Mouse (Mus musculus) urinary bladder, postnatal 14 days (tissue): Measurements from ENCODE around the gene Tnip3.

Source experiments
- DNase-seq: peaks from one replicate; pipeline ENCODE4 v3.0.0; 2021; ENCODE audit warnings: low spot score

Gene Tnip3

DNA sequence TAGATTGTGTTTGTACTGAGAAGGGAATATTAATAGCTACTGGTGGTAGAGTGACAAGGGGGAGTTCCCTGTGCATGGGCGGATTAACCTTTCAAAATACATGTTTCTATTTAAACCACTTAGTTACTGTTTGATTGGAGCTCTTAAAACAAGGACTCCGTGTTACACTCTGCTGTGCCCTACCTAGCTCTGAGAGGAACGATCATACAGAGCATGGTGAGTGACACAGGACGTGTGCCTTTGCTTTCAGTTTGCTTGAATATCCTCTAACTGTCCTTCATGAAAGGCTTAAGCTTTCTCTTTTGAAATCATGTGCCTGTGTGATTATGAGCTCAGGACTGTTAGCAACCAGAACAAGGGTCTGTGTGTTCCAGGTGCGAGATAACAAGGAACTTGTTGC, at the start of gene Tnip3:
Gene Tnip3, plus strand, starts transcription at position 122 of the 400 bp plus-strand sequence.
- DNase-seq, result no peak

DNA sequence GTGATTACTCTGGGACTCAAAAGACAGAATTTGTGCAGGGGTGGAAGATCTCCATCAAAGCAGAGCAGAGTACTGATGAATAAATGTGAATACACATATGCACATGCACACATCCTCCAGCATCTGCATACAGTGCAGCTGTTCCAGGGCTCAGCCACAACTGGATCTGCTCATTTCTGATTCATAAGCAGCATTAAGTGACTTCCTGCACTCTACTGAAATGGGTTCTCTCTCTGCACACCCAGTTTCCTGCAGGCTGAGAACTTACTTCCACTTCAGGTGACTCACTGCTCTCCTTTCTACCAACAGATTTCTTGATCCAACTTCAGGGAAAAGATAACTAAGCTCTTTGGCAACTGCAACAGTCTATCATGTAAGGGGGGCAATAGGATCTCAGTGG, 26.3 kb upstream of the Tnip3 start:
- DNase-seq, result no peak

DNA sequence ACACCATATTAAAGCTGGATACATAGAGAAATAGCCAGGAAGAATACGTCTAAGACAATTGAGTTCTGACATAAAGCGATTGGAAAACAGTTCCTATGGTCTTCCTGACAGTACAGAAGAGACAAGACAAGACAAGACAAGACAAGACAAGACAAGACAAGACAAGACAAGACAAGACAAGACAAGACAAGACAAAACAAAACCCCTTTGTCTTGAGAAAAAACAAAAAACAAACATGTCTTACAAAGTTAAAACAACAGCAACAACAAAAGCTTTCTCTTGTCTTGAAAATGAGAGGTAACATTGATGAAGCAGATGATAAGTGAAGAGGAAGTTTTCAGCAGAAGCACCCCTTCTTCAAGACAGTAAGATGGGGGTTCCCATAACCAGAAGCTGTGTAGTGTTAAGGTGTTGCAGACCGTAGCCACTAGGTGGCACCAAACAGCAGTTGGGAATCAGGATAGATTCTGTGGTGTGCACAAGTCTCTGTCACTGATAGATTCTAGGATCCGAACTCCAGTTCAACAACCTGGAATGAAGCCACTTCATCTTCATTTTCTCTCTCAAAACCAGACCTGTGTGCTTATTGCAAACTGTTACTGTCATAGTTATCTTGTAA, 15.0 kb upstream of the Tnip3 start:
- DNase-seq, result peak; percentile 65

DNA sequence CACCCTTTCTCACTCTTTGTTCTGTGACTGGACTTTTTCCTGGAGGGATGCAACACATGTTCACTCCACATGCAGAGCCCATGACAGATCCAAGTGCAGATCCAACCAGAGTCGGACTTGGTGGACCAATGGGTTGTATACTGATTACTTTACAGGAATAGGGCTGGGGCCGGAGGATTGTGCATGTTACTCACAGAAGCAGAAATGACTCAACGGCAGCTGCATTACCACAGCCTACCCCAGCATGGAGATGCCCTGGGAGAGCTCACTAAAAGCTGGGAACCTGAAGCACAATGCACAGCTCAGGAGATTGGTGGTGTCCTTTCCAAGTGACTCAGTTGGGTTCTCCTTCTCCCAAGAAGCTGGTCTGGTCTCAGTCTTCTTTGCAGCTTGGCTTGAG, 11.3 kb upstream of the Tnip3 start:
- DNase-seq, result no peak

DNA sequence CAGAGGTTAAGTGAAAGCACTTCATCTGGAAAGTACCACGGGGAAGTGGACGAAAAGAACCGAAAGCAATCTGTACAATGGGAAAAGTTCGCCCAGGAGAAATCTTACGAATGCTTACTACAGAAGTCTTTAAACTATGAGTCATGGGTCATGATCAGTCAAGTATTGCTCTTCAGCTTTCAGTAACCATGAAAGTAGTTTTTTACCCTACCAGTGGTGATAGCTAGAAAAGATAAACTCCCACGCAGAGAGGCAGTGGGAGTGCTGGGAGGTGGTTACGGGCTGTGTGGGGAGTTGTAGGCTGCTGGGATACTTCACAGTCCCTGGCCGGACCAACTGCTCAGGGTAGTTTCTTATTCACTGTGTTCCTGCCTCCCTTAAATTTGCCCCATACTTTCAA, 8.4 kb upstream of the Tnip3 start:
- DNase-seq, result no peak

DNA sequence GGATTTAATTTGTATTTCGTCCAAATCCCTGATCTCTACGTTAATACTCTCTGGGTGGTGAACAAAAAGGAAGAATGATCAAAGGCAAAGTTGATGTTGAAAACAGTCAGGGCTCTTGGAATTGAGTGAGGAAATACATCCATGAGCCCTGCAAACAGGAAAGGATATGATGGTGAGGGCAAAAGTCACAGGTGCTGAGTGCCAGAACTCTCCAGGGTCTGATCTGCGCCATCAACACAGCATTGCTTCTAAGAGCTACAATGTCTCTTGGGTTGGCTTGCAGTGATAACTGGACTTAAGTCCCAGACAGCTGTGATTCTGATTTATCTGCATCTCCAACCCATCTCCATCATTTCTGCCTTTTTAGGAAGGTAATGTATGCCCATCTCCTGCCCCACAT, 4.3 kb upstream of the Tnip3 start:
- no peak for DNase-seq

DNA sequence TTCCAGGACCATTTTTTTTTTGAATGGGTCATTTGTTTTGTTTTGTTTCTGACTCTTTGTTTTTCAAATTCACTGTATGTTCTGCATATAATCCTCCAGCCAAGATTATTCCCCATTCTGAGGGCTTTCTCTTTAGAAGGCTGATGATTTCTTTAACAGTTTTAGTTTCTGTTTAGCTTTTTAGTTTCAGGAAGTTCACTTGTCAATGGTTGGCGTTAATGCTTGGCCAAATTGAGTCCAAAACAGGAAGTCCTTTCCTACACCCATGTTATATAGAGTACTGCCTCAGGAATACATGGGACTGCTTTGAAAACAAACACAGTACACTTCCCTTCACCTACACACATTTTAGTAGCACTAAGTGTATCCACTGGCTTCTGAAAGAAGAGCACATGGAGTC, 2.8 kb downstream of the Tnip3 start:
- DNase-seq, result no peak

DNA sequence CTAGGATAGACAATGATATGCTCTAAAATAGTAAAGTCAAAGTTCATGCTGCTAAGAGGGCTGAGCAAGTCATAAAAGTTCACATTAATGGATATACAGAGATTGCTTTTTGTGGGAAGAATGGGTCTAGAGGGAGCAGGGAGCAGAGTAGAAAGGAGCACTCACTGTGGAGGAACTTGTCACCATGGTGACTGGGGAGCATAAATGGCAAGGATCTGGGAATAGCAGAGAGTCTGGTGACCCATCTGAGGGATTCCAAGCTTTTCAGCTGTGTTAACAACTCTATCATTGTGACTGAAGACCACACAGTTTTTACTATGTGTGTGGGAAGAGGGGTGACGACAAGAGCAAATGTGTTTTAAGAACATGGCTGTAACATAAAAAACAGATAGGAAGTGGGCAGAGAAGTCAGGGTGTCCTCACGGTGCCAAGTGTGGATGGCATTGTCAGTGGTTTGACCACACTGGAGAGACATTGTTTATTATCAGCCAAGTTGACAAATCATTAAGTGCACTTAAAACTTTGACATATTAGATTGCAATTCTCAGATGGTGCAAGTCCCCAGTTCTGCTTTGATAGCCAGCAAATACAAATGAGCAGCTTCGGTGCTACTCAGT, 6.2 kb downstream of the Tnip3 start:
- DNase-seq, result no peak

DNA sequence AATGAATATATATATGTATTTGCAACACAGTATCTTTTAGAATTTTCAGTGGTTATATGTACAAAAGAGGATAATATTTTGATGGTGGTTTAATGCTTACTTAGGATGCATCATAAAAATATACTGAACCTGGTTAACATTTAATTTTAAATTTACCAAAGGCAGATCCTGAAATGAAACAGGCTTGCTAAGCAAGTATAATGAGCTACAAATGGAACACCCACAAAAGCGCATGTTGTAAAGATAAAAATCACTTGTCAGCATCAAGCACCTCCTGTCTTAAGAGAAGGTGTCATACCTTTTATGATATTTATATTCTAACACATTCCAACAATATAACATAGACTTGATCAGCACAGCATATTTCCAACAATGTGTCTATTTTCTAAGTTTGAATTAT, 8.6 kb downstream of the Tnip3 start:
- no peak for DNase-seq

DNA sequence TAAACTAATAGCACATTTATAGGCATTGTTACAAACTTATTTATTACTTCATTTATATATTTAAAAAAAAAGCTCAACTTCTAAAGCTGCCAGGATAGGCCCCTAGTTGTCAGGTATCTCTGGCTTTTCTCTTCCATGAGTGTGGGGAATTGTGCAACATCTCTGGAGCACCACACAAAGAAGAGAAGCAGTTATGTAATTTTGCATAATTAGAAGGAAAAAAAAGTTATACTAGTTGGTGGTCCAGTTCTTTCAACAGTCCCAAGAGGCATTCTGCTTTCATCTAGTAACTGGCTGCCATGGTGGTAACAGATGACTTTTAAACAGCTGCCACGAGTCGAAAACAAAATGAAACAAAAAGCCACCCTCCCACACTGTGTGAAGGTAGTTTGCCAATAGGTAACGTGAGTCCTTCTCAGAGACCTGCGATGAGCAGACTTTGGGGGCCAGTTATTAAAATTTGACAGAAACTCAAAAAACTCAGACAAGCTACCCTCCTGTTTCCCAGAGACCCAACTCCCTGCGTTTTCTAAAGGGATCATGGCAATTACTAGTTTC, 12.3 kb downstream of the Tnip3 start:
- DNase-seq, result no peak

DNA sequence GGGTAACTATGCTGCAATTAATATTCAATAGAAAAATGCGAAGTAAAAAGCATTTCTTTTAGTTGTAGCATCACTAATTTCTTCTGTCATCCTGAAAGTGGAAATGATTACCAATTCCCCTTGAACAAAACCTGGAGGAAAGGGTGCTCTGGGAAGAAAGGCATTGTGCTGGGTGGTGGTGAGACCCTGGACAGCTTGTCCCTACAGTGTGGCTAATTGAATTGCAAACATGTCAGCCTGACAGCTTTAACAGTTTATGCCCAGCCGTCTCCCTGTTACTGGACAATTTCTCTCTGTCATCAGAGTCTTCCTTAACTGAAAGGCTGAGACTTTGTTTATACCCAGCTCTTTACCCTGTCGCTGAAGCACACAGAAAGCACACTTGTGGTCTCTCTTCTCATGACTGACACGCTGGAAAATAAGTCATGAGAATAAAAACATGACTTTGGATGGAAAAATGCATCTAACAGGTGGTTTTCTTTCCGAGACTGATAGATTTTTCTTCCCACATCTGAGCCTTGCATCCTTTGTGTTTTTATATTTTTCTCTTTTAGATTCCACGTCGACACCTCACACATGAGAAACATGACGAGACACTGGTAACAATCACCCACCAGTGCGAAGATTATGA, 13.0 kb downstream of the Tnip3 start:
- DNase-seq, result no peak

DNA sequence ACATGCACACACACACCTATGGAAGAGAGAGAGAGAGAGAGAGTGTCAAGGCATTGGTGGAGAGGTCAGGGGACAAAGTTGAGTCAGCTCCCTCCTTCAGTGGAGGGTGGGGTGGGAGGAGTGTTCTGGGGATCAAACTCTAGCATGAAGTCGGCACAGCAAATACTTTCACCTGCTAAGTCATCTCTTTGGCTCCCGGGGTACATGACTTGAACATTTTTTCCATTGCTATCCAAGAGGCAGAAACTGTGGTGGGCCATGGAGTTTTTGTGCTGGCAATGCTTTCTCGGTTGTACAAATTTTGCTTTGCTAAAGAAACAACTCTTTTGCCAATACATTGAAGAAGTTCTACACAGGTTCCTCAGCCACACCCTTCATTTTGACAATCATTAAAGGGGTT, 13.8 kb downstream of the Tnip3 start:
- DNase-seq, result no peak

DNA sequence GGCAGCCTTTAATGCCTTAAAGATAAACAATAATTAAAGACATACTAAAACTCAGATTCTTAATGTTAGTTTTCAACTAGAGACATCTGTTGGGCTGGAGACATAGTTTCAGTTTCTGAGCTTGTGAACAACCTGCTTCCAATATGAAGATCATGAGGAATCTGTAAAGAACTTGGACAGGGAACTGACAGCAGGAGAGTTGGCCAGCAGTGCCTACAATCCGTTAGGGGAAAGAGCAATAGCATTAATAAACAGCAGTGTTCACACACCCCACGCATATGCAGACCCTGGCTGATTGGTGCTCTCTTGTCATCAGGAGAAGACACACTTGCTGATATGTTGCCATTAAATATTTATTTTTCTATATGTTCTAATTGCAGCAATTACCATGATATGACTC, 15.0 kb downstream of the Tnip3 start:
- DNase-seq, result no peak

DNA sequence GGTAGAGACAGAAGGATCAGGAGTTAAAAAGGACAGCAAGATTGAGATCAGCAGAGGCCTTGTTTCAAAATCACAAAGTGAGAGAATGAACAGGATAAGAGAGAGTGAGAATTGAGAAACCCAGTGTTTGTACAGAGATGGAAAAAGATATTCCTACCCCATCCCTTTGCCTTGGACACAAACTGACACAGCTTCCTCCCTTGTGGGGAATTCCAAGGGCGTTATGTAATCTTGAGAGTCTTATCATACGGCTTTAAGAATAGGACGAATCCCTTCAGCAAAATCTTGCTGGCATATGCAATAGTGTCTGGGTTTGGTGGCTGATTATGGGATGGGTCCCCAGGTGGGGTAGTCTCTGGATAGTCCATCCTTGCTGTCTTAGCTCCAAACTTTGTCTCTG, 16.0 kb downstream of the Tnip3 start:
- DNase-seq, result no peak

DNA sequence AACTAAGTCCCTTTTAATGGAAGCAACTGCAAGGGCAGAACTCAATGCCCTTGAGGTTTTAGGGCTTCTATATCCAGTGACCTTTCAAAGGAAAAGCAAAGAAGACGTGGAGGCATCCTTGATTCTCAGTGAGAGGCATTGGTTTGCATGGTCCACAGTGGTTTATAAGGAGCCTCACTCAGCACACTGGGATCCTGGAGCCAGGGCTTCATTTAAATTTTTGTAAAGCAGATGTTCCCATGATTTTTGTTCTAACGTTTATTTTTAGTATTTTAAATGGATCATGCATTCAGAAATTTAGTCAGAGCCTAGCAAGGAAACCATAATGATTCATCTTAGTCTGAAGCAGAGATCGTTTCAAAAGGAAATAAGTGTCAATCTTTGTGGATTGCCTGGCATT, 17.3 kb downstream of the Tnip3 start:
- no peak for DNase-seq

DNA sequence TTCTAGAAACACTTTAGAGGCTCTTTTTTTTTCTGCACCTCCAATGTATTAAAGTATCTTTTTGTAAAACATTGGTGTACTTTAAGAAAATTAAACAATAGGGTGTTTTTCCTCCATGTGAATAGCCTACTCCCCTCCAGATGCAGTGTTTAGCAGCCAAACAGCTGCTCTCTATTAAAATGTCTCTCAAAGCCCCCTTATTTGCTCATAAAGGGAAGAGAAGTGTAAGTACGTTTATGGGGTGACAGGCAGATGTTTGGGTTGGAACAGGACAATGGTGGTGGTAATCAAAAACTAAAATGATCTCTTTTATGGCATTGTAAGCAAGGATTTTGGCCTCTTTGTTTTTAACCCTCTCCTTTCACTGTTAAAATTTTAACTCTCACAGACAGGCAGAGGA, 17.8 kb downstream of the Tnip3 start:
- no peak for DNase-seq

DNA sequence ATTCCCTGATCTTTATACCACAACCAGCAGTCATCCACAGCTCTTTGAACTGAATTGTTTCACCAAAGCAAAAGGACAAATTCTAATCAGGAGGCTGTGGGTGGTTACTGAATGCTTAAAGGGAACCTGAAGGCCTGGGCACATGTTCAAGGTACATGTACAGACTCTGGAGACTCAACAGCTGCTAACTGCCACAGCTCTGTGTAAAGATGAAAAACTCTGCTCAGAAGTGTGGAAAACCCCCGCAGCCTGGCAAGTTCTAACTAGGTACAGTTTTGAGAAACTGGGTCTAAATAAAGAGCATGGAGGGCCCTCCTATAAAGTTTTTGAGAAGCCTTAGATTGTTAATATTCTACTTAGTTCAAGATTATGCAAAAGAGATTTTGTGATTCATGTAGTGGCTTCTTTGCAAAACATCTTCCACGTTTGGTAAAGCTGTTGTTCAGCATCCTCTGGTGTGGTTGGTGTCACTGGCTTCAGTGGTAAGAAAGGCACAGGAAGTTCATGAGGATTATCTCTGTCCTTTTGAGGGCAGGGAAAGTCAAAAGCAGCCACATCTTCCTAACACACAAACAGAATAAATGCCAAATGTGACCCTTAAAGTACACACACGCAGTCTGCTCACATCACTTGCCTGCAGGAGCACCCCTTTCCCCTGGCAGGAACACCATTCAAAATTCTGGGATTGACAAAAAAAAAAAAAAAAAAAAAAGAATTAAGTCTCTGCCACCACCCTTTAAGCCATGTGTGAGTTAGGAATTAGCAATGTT, 39.0 kb downstream of the Tnip3 start:
- no peak for DNase-seq

DNA sequence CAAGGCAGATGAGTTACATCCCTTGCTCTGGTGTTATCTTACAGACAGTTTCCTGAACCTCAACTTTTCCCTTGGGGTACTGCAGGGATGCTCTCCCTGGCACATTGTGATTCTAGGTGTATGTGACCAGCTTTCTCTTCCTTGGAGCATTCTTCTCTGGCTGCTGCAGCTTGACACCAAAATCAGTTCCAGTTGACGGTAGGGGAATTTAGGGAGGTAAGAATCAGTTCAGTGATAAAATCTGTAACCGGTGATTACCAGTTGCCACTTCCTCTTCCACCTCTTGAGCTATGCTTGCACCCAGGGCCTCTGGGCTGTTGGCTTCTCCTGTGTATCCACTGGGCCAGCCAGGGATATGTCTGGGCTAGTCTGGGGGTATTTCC, 39.5 kb downstream of the Tnip3 start:
- DNase-seq, result no peak

DNA sequence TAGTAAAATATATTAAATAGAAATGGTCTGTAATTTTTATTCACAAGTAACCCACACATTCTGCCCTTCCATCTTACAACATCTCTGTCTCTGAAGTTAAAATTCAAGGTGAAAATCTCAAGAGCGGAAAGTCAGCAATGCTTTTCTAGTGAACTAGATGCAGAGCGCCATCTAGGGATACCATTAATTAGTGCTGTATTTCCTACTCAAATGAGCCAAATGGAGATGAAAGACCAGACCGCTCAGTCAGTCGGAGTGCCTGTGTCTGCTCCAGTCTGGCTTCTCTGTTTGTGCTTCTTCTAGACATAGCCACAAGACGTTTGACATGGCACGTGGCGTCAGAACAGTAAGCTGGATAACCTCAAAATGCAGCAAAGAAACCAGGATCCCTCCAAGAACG, 44.6 kb downstream of the Tnip3 start:
- peak; percentile 48 for DNase-seq

DNA sequence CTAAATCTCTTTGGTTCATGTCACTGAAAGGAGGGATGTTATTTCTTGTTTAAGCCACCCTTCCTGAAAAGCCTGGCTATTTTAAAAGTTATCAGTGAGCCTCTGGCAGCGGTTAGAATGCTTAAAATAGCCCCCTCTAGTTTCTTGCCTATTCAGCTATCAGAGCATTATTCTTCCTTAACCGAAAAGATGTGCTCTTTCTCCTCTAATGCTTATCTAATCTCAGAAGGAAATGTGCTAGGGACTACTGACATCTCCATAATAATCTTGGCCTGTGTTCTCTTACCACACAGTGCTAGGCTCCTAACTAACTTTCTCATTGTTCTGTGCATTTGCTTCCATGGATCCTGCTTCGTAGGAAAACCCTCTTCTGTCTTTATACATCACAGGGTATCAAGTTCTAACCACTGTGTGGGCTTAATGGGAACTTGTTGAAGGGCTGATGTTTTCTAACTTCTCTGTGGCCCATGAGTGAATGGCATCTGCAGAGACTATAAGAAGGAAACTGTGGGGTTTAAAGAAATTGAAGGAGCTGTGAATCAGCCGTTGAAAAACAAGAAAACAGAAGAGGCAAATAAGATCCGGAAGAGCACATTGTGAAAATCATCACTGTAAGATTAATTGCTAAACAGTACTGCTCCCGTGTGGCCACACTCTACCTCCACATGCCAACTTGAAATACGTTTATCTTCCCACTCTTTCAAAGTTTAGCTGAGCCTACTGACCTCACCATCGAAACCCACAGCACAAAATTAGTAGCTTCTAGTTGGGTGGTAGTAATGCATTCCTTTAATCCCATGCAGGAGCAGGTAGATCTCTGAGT, 53.2 kb downstream of the Tnip3 start:
- no peak for DNase-seq

DNA sequence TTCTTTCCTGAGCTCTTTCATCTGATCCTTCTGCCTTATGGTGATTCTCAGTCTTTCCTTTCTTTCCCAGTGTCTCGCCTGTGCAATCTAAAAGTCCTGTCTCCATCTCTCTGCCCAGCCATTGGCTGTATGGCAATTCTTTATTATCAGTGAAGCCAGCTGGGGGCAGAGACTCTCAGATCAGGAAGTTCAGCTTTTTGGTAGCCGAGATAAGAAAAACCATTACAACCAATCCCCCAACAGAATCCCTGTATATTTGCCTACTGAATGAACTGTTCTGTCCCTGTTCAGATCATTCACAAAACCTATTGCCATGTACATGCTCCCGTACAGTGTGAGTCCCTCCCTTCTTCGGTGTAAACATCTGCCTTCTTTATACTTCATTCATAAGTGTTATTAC, 57.9 kb downstream of the Tnip3 start:
- DNase-seq, result no peak

DNA sequence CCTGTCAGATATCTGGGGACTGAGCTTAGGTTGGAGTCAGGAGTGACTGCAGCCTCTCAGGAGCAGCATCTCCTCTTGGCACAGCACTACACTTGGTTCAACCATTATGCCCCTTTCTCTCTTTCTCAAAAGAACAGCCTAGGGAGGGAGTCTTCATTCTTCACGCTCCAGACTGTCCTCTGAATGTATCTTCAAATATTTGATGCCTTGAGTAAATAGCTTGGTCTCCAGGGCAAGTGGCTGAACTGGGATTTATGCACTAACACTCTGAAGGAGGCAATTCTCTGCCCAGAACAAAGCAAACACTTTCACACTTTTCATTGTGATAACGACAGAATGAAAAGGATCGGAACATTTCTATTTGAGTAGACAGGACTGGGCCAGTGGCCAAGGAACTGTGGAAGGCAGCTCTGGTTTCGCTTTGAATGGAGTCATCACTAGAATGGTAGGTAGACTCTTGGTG, 59.8 kb downstream of the Tnip3 start:
- DNase-seq, result peak; percentile 10
